In genomic region chr5:114371331-114371730, GRCm38 (mm10) we compare ENCODE assay signal across 10 mouse cellular contexts. TPM values are rescaled to one million over a fixed set of nuclear protein-coding genes. Genes with fewer than 3 reads are reported as not detected.
DNase-seq lines count a peak whose midpoint lies in the region; ATAC-seq lines count a peak whose summit lies in the region.
"Had no signal": no experiment of that assay in that cellular context is flagged by ENCODE, and none has a peak within 500 bp of the region (broad histone marks: within the 10 kb centered on the region; RNA-seq: fewer than 3 reads in every experiment).

No protein-coding gene starts in this region.

- H3K79me2 ChIP-seq in macrophage (ENCODE audit: inconsistent target), result peaks cover 66% of the 10 kb centered on the region

- peaks cover 92% of the 10 kb centered on the region for H3K36me3 ChIP-seq in hindbrain, embryonic 13.5 days
- H3K36me3 ChIP-seq in hindbrain, embryonic 11.5 days (ENCODE audit: control insufficient read depth, insufficient read depth, low read length), result peaks cover 14% of the 10 kb centered on the region; the same call in 1 of the 2 replicates
- H3K36me3 ChIP-seq in intestine, embryonic 16.5 days (ENCODE audit: control insufficient read depth, insufficient read depth, low read length), result peaks cover 22% of the 10 kb centered on the region
- peaks cover 55% of the 10 kb centered on the region for H3K36me3 ChIP-seq in macrophage (ENCODE audit: inconsistent target)

- 85% methylated on average over 3 of the region's 3 CpGs for WGBS in hindbrain, embryonic 13.5 days
- WGBS in hindbrain, embryonic 11.5 days, result 87% methylated on average over 3 of the region's 3 CpGs
- 20% methylated on average over 3 of the region's 3 CpGs for WGBS in intestine, embryonic 16.5 days
- WGBS in macrophage (ENCODE audit: missing documents), result 14% methylated on average over 3 of the region's 3 CpGs

- no peaks in the 10 kb centered on the region for H3K27me3 ChIP-seq in hindbrain, embryonic 13.5 days
- H3K27me3 ChIP-seq in hindbrain, embryonic 11.5 days (ENCODE audit: control insufficient read depth, insufficient read depth, low read length), result no peaks in the 10 kb centered on the region
- H3K27me3 ChIP-seq in intestine, embryonic 16.5 days (replicated peaks; ENCODE audit: control insufficient read depth, insufficient read depth, low read length), result no peaks in the 10 kb centered on the region
- H3K27me3 ChIP-seq: hindbrain, embryonic 15.5 days had no signal

- intact Hi-C loops in left cerebral cortex, postnatal 4 days (cut with DNase I), result no loop called here

- ATAC-seq in hindbrain, embryonic 13.5 days (ENCODE audit: low FRiP score), result no peak
- no peak for ATAC-seq in hindbrain, embryonic 11.5 days (ENCODE audit: low FRiP score)
- no peak for ATAC-seq in intestine, embryonic 16.5 days

- peak overlapping the region; percentile 66; the same call in 1 of the 2 replicates for H3K27ac ChIP-seq in hindbrain, embryonic 13.5 days
- H3K27ac ChIP-seq in hindbrain, embryonic 11.5 days (ENCODE audit: low read depth, low read length), result no peak overlapping the region
- peak overlapping the region; percentile 84 for H3K27ac ChIP-seq in brown adipose tissue, adult 24 weeks (replicated peaks; ENCODE audit: low read depth, low read length)
- peak overlapping the region; percentile 97 for H3K27ac ChIP-seq in intestine, embryonic 16.5 days (ENCODE audit: low read length)
- peak overlapping the region; percentile 28 for H3K27ac ChIP-seq in macrophage

- no peak for DNase-seq in hindbrain, embryonic 11.5 days (ENCODE audit: low spot score)
- no peak for DNase-seq in right cerebral cortex, postnatal 4 days
- DNase-seq in urinary bladder, postnatal 14 days (ENCODE audit: low spot score), result no peak
- no peak for DNase-seq in left cerebral cortex, postnatal 4 days
- DNase-seq: cerebellum, adult 8-10 months had no signal

- H3K4me1 ChIP-seq in hindbrain, embryonic 13.5 days (replicated peaks), result peaks cover 65% of the 10 kb centered on the region
- H3K4me1 ChIP-seq in hindbrain, embryonic 11.5 days (replicated peaks; ENCODE audit: control insufficient read depth, insufficient read depth, low read length), result no peaks in the 10 kb centered on the region
- H3K4me1 ChIP-seq in brown adipose tissue, adult 24 weeks (ENCODE audit: control insufficient read depth, insufficient read depth, insufficient read length, low read length), result peaks cover 54% of the 10 kb centered on the region
- H3K4me1 ChIP-seq in intestine, embryonic 16.5 days (ENCODE audit: control insufficient read depth, insufficient read depth, low read length), result peaks cover 71% of the 10 kb centered on the region

- no peak overlapping the region for H3K4me3 ChIP-seq in hindbrain, embryonic 13.5 days
- H3K4me3 ChIP-seq in hindbrain, embryonic 11.5 days (ENCODE audit: low read depth, low read length), result no peak overlapping the region
- H3K4me3 ChIP-seq in brown adipose tissue, adult 24 weeks (ENCODE audit: insufficient read depth, low read depth, low read length), result peak overlapping the region; percentile 2; the same call in 1 of the 2 replicates
- peak overlapping the region; percentile 12; the same call in 1 of the 2 replicates for H3K4me3 ChIP-seq in intestine, embryonic 16.5 days (ENCODE audit: low read length)
- H3K4me3 ChIP-seq in macrophage (ENCODE audit: inconsistent target), result no peak overlapping the region
- H3K4me3 ChIP-seq: hindbrain, embryonic 15.5 days had no signal

- H3K4me2 ChIP-seq in hindbrain, embryonic 13.5 days, result no peak overlapping the region
- H3K4me2 ChIP-seq in hindbrain, embryonic 11.5 days (replicated peaks; ENCODE audit: low read depth, low read length), result no peak overlapping the region
- H3K4me2 ChIP-seq in intestine, embryonic 16.5 days (ENCODE audit: low read depth, low read length), result peak overlapping the region; percentile 37
- H3K4me2 ChIP-seq: hindbrain, embryonic 15.5 days had no signal

- H3K9me3 ChIP-seq in hindbrain, embryonic 13.5 days, result no peaks in the 10 kb centered on the region
- no peaks in the 10 kb centered on the region for H3K9me3 ChIP-seq in hindbrain, embryonic 11.5 days (ENCODE audit: control insufficient read depth, low read length)
- H3K9me3 ChIP-seq in intestine, embryonic 16.5 days (ENCODE audit: control insufficient read depth, low read length), result no peaks in the 10 kb centered on the region
- H3K9me3 ChIP-seq: hindbrain, embryonic 15.5 days had no signal

- 0 out of 2 replicates have a peak overlapping the region, but pooled peaks have one; percentile 35 for H3K9ac ChIP-seq in hindbrain, embryonic 13.5 days
- no peak overlapping the region for H3K9ac ChIP-seq in hindbrain, embryonic 11.5 days (ENCODE audit: low read depth, low read length)
- H3K9ac ChIP-seq in intestine, embryonic 16.5 days (ENCODE audit: low read depth, low read length), result peak overlapping the region; percentile 62
- H3K9ac ChIP-seq: hindbrain, embryonic 15.5 days had no signal

RNA-seq across cellular contexts. Expression of gene Kctd10, which starts 9.0 kb away (rescaled TPM):
- polyA plus RNA-seq in hindbrain, embryonic 13.5 days (2015; fragmentation: Nextera tagmentation; extraction: Ambion mirVana), result 77.7 and 86.5 TPM in 2 replicates
- 104 and 115 TPM in 2 replicates for polyA plus RNA-seq in hindbrain, embryonic 11.5 days (2014; fragmentation: Nextera tagmentation; extraction: Ambion mirVana)
- polyA plus RNA-seq in brown adipose tissue, adult 24 weeks (2012; ENCODE audit: insufficient read depth, insufficient read length, missing spikeins), result 21.5 and 25.5 TPM in 2 replicates
- polyA plus RNA-seq in intestine, embryonic 16.5 days (2015; fragmentation: Nextera tagmentation; extraction: Ambion mirVana), result 132 and 137 TPM in 2 replicates
- 10 to 100 TPM; 18.2 to 92.9 (median 31.0) TPM for total RNA-seq in macrophage (2018; cell fraction: chromatin; rRNA removed)
- 10 to 100 TPM; 43.9 to 93.6 (median 53.8) TPM for total RNA-seq in macrophage (2018; cell fraction: cytosol; rRNA removed)
- 100 to 1,000 TPM in 1 of 26 experiments, 10 to 100 TPM in 25; 28.5 to 105 (median 41.2) TPM for total RNA-seq in macrophage (2018; cell fraction: nucleus; rRNA removed)
- 35.6 to 52.1 TPM (median 46.0 TPM) in 3 replicates for polyA plus RNA-seq in macrophage (2018)
- total RNA-seq in left cerebral cortex, postnatal 4 days (2021), result 10 to 100 TPM; 61.6 to 63.0 TPM

RNA-seq across cellular contexts. Expression of gene Ube3b, which starts 9.1 kb away (rescaled TPM):
- 41.4 and 41.6 TPM in 2 replicates for polyA plus RNA-seq in hindbrain, embryonic 13.5 days (2015; fragmentation: Nextera tagmentation; extraction: Ambion mirVana)
- polyA plus RNA-seq in hindbrain, embryonic 11.5 days (2014; fragmentation: Nextera tagmentation; extraction: Ambion mirVana), result 37.3 and 48.0 TPM in 2 replicates
- polyA plus RNA-seq in brown adipose tissue, adult 24 weeks (2012; ENCODE audit: insufficient read depth, insufficient read length, missing spikeins), result 47.6 and 51.4 TPM in 2 replicates
- polyA plus RNA-seq in intestine, embryonic 16.5 days (2015; fragmentation: Nextera tagmentation; extraction: Ambion mirVana), result 36.4 and 43.5 TPM in 2 replicates
- 100 to 1,000 TPM in 1 of 26 experiments, 10 to 100 TPM in 25; 35.8 to 103 (median 51.7) TPM for total RNA-seq in macrophage (2018; cell fraction: chromatin; rRNA removed)
- total RNA-seq in macrophage (2018; cell fraction: cytosol; rRNA removed), result 10 to 100 TPM; 27.3 to 58.6 (median 40.6) TPM
- 10 to 100 TPM; 30.3 to 65.5 (median 42.2) TPM for total RNA-seq in macrophage (2018; cell fraction: nucleus; rRNA removed)
- polyA plus RNA-seq in macrophage (2018), result 30.9 to 38.3 TPM (median 37.2 TPM) in 3 replicates
- total RNA-seq in left cerebral cortex, postnatal 4 days (2021), result 10 to 100 TPM; 67.7 to 68.4 TPM

Comparison
In these comparisons a context has a peak if more than half of its experiments do, and no peak if none do; other contexts are left out.
1. H3K4me3 ChIP-seq: peak in brown adipose tissue, adult 24 weeks (single experiment) and intestine, embryonic 16.5 days (single experiment); none in hindbrain, embryonic 13.5 days (single experiment), hindbrain, embryonic 11.5 days (single experiment) and macrophage (single experiment).